Mouse (Mus musculus) CH12.LX (cell line): Measurements from ENCODE around the gene Rbms1. TPM values are rescaled to one million over a fixed set of nuclear protein-coding genes. Genes with fewer than 3 reads are reported as not detected.

Experiments used
- DNase-seq: peaks from one replicate; pipeline ENCODE4 v3.0.0-alpha.2; 2013; ENCODE audit errors: extremely low read depth
- H3K27ac ChIP-seq: 2 replicates; pipeline ENCODE4 v1.5.1; 2012; ENCODE audit warnings: low read depth, mild to moderate bottlenecking, control low read depth, moderate library complexity; ENCODE audit not compliant: insufficient read depth
- H3K27me3 ChIP-seq: replicated peaks from 2 replicates; pipeline ENCODE3; 2012; ENCODE audit warnings: inconsistent platforms
- H3K36me3 ChIP-seq, 2 experiments: replicated peaks in 1 of 2; 2 replicates each; pipeline versions ENCODE3 to v1.6.1; 2012; ENCODE audit warnings: inconsistent platforms in 1 of 2, low read length in 1 of 2, mild to moderate bottlenecking in 1 of 2, mixed read lengths in 1 of 2, moderate library complexity in 1 of 2; ENCODE audit not compliant: control insufficient read depth in 1 of 2, insufficient read depth in 1 of 2
- H3K4me1 ChIP-seq, 2 experiments: 2 replicates each; pipeline ENCODE4 v1.6.1; 2012; ENCODE audit warnings: inconsistent platforms in 1 of 2, moderate library complexity in 1 of 2; ENCODE audit not compliant: insufficient read depth in 2 of 2, control insufficient read depth in 1 of 2
- H3K4me2 ChIP-seq: 2 replicates; pipeline ENCODE4 v1.6.1; 2012; ENCODE audit warnings: low read depth, mild to moderate bottlenecking, control low read depth; ENCODE audit not compliant: poor library complexity, insufficient read depth, severe bottlenecking
- H3K4me3 ChIP-seq, 3 experiments: fragments of 150-350 bp in 1 of 3; sonication (generic) in 1 of 3; replicated peaks in 1 of 3; 2 replicates each; pipeline versions ENCODE3 to v1.5.1; 2011 to 2012; ENCODE audit warnings: low read depth in 2 of 3, low read length in 2 of 3, mild to moderate bottlenecking in 2 of 3, moderate library complexity in 2 of 3, control low read depth in 1 of 3, improper control_type of control experiment in 1 of 3, inconsistent platforms in 1 of 3, mixed read lengths in 1 of 3; ENCODE audit not compliant: poor library complexity in 1 of 3
- H3K79me2 ChIP-seq: replicated peaks from 2 replicates; pipeline ENCODE4 v1.6.1; 2012; ENCODE audit warnings: mild to moderate bottlenecking, moderate library complexity; ENCODE audit not compliant: control insufficient read depth, poor library complexity, insufficient read depth, severe bottlenecking; ENCODE audit errors: extremely low read depth
- H3K9ac ChIP-seq: 2 replicates; pipeline ENCODE4 v1.6.1; 2012; ENCODE audit warnings: low read depth, mild to moderate bottlenecking, control low read depth, moderate library complexity; ENCODE audit not compliant: insufficient read depth
- H3K9me3 ChIP-seq: replicated peaks from 2 replicates; pipeline ENCODE3; 2012; ENCODE audit warnings: low read length, inconsistent platforms, mixed read lengths
- BHLHE40 ChIP-seq: IDR thresholded peaks from 2 replicates; pipeline ENCODE4 v1.6.1; 2011; ENCODE audit warnings: mild to moderate bottlenecking, low read depth, low read length, improper control_type of control experiment
- CHD1 ChIP-seq: IDR thresholded peaks from 2 replicates; pipeline ENCODE4 v1.6.1; 2012; ENCODE audit warnings: low read depth, low read length, improper control_type of control experiment, inconsistent platforms
- CHD2 ChIP-seq: IDR thresholded peaks from 2 replicates; pipeline ENCODE4 v1.6.1; 2011; ENCODE audit warnings: low read length, improper control_type of control experiment
- ELF1 ChIP-seq: IDR thresholded peaks from 2 replicates; pipeline ENCODE4 v1.6.1; 2014; ENCODE audit warnings: low read depth, mild to moderate bottlenecking, inconsistent platforms, low read length, improper control_type of control experiment
- GABPA ChIP-seq: IDR thresholded peaks from 2 replicates; pipeline ENCODE4 v1.6.1; 2012; ENCODE audit warnings: low read depth, low read length, improper control_type of control experiment, inconsistent platforms; ENCODE audit not compliant: insufficient replicate concordance
- HCFC1 ChIP-seq: IDR thresholded peaks from 2 replicates; pipeline ENCODE4 v1.6.1; 2012; ENCODE audit warnings: low read depth, mild to moderate bottlenecking, inconsistent platforms, low read length, improper control_type of control experiment
- JUND ChIP-seq: conservative IDR thresholded peaks from 2 replicates; pipeline ENCODE4 v1.6.1; 2011; ENCODE audit warnings: low read depth, low read length, improper control_type of control experiment
- MAX ChIP-seq: IDR thresholded peaks from 2 replicates; pipeline ENCODE4 v1.6.1; 2011; ENCODE audit warnings: low read length, improper control_type of control experiment
- NELFE ChIP-seq: IDR thresholded peaks from 2 replicates; pipeline ENCODE4 v1.6.1; 2011; ENCODE audit warnings: low read depth, low read length, improper control_type of control experiment
- PAX5 ChIP-seq: IDR thresholded peaks from 2 replicates; pipeline ENCODE4 v1.6.1; 2012; ENCODE audit warnings: low read length, inconsistent platforms, mixed read lengths
- POLR2A ChIP-seq: IDR thresholded peaks from 2 replicates; pipeline ENCODE4 v1.6.1; 2011; ENCODE audit warnings: low read depth, mild to moderate bottlenecking, improper control_type of control experiment, low read length
- RAD21 ChIP-seq: IDR thresholded peaks from 2 replicates; pipeline ENCODE4 v1.6.1; 2011; ENCODE audit warnings: low read depth, mild to moderate bottlenecking, low read length, improper control_type of control experiment, moderate library complexity
- RCOR1 ChIP-seq: conservative IDR thresholded peaks from 2 replicates; pipeline ENCODE4 v1.6.1; 2012; ENCODE audit warnings: low read depth, mild to moderate bottlenecking, inconsistent platforms, low read length, improper control_type of control experiment
- SIN3A ChIP-seq: IDR thresholded peaks from 2 replicates; pipeline ENCODE4 v1.6.1; 2012; ENCODE audit warnings: low read length, improper control_type of control experiment, inconsistent platforms
- TBP ChIP-seq: conservative IDR thresholded peaks from 2 replicates; pipeline ENCODE4 v1.6.1; 2011; ENCODE audit warnings: low read depth, low read length, improper control_type of control experiment
- TCF12 ChIP-seq: IDR thresholded peaks from 2 replicates; pipeline ENCODE4 v1.6.1; 2014; ENCODE audit warnings: low read depth, mild to moderate bottlenecking, inconsistent platforms, low read length, improper control_type of control experiment
- UBTF ChIP-seq: IDR thresholded peaks from 2 replicates; pipeline ENCODE4 v1.6.1; 2012; ENCODE audit warnings: low read depth, mild to moderate bottlenecking, inconsistent platforms, low read length, improper control_type of control experiment, moderate library complexity
- USF1 ChIP-seq: IDR thresholded peaks from 2 replicates; pipeline ENCODE4 v1.6.1; 2014; ENCODE audit warnings: low read depth, mild to moderate bottlenecking, inconsistent platforms, low read length, improper control_type of control experiment
- ZC3H11A ChIP-seq: IDR thresholded peaks from 2 replicates; pipeline ENCODE4 v1.6.1; 2012; ENCODE audit warnings: low read depth, mild to moderate bottlenecking, inconsistent platforms, low read length, improper control_type of control experiment
- ZKSCAN1 ChIP-seq: IDR thresholded peaks from 2 replicates; pipeline ENCODE4 v1.6.1; 2012; ENCODE audit warnings: low read depth, inconsistent platforms, low read length, improper control_type of control experiment, borderline replicate concordance
- ZNF384 ChIP-seq: IDR thresholded peaks from 2 replicates; pipeline ENCODE4 v1.6.1; 2012; ENCODE audit warnings: low read depth, low read length, improper control_type of control experiment, inconsistent platforms
- dilution Hi-C: fragments of 300-500 bp; cut with MboI; formaldehyde crosslinking; loops from 2 replicates; pipeline ENCODE4 v1.14.3; 2020; ENCODE audit warnings: low sequenced_read_pairs; ENCODE audit not compliant: extremely low pct_unique_long_range_greater_than_20kb, extremely low pct_ligation_motif_present
- in situ Hi-C: fragments of 300-500 bp; cut with MboI; formaldehyde crosslinking; loops from 3 replicates; pipeline ENCODE4 v1.14.3; 2019; ENCODE audit warnings: low sequenced_read_pairs, low pct_ligation_motif_present, low pct_unique_long_range_greater_than_20kb, mixed read lengths
- polyA plus RNA-seq: library from polyadenylated mRNA; unstranded; fragments of >175 nt; gene quantifications from 2 replicates; pipeline ENCODE4 v1.2.1, GENCODE M21; 2012; ENCODE audit warnings: low read depth; ENCODE audit not compliant: insufficient read length
- total RNA-seq, 2 experiments: library from RNA; depleted of rRNA; stranded (reverse); fragments of 300-350 nt in 1 of 2; fragments of >200 nt in 1 of 2; gene quantifications; 2 replicates each; pipeline ENCODE4 v1.2.3; 2012 to 2014

The Rbms1 gene
- total and polyA plus RNA-seq, 3 experiments = 10.6 to 33.9 (median 12.6) TPM

DNA sequence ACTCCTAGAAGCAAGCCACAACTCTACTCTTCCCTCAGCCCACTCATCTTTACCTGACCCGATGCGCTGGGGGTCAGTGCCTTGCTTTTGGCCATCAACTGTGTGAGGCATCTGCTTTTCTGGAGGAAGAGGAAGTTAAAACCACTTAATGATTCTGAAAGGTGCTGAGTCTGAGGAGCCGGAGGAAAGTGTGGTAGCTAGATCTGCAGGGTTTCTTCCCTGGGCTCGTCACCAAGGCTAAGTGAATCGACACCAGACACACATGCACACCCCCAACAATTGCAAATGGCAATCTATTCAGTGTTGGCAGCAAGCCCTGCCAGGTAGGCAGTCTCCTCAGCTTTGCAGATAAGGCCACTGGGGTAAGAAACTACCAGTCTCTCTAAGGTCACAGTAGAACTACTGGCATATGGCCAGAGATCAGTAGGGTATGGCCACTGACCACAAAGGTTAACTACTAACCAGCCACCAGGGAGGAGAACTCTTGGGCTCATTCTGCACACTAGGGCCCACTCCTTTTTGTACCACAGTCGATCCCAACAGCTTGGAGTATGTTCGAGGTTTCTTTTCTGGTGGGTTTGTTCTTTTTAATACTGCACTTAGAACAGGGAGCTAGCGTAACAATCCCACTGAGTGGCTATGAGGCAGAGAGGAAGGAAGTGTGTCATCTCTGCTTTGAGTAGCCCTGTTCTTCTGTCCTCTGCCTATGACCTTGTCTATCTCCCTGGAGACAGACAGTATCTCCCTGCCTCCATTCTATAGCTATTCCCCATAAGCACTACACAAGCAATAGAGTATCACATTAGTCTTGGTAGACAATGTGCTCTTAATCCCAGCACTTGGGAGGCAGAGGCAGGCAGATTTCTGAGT lies 34.9 kb downstream of the Rbms1 start:
- Histone ChIP-seq H3K36me3 (no peaks in the 10 kb centered on the region), H3K4me3 (no peak overlapping the region), H3K27ac (no peak overlapping the region), H3K27me3 (no peaks in the 10 kb centered on the region), H3K79me2 (no peaks in the 10 kb centered on the region), H3K4me1 (peaks cover 11 to 16% of the 10 kb centered on the region in 2 experiments), H3K9ac (no peak overlapping the region), H3K9me3 (no peaks in the 10 kb centered on the region), H3K4me2 (no peak overlapping the region)
- DNase-seq = no peak
- in situ Hi-C loops (no loop called here), dilution Hi-C loops (no loop called here)
- TF ChIP-seq ZC3H11A = no peak
- TF ChIP-seq TBP = no peak
- no peak for TF ChIP-seq BHLHE40
- no peak for TF ChIP-seq GABPA
- no peak for TF ChIP-seq MAX
- TF ChIP-seq TCF12 = no peak
- TF ChIP-seq ZNF384 = no peak
- no peak for TF ChIP-seq JUND
- TF ChIP-seq NELFE = no peak
- TF ChIP-seq ELF1 = no peak
- no peak for TF ChIP-seq ZKSCAN1
- TF ChIP-seq USF1 = no peak
- TF ChIP-seq CHD1 = no peak
- TF ChIP-seq CHD2 = no peak
- no peak for TF ChIP-seq PAX5

DNA sequence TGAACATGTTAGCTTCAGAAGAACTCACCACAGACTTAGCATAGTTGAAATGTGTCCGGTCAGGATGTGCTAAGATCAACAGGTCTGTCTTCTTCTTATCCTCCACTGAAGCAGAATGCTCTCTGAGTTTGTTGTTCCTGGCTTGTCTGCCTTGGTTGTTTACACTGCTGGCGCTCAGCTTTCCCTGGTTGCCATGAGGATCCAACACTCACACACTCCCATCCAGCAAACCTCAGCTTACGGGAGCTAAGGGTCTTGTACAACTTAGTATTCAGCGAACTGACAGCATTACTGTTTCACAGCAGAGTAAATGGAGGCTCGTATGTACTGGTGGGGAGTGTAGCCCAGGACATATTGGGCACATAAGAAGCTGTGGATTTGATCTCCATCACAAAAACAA lies 37.9 kb downstream of the Rbms1 start:
- in situ Hi-C loops = no loop called here
- Histone ChIP-seq H3K9ac (no peak overlapping the region), H3K79me2 (no peaks in the 10 kb centered on the region), H3K36me3 (no peaks in the 10 kb centered on the region), H3K27me3 (no peaks in the 10 kb centered on the region), H3K4me1 (peaks cover 14 to 26% of the 10 kb centered on the region in 2 experiments), H3K9me3 (no peaks in the 10 kb centered on the region), H3K27ac (no peak overlapping the region), H3K4me2 (no peak overlapping the region), H3K4me3 (no peak overlapping the region)
- dilution Hi-C loops = no loop called here
- no peak for DNase-seq
- TF ChIP-seq HCFC1 (no peak), UBTF (no peak), RCOR1 (no peak), TCF12 (no peak), RAD21 (no peak), NELFE (no peak), POLR2A (no peak), SIN3A (no peak)
